Mouse (Mus musculus) stomach, postnatal 0 days (tissue): Measurements from ENCODE around the gene Lgals3bp. TPM values are rescaled to one million over a fixed set of nuclear protein-coding genes. Genes with fewer than 3 reads are reported as not detected.

Source experiments
- ATAC-seq: fragments of 200-750 bp; cut with Nextera tagmentation; 2 replicates; pipeline ENCODE4 v1.8.0; 2017; ENCODE audit not compliant: low FRiP score, low TSS enrichment
- DNase-seq: peaks from one replicate; pipeline ENCODE4 v3.0.0-alpha.2; 2016; ENCODE audit warnings: low spot score
- H3K27ac ChIP-seq: fragments of 300-500 bp; sonication (generic); replicated peaks from 2 replicates; pipeline ENCODE4 v1.5.1; 2014; ENCODE audit warnings: mild to moderate bottlenecking, control low read depth
- H3K27me3 ChIP-seq: fragments of 300-500 bp; sonication (generic); 2 replicates; pipeline ENCODE4 v1.6.1; 2014; ENCODE audit warnings: low read length; ENCODE audit not compliant: control insufficient read depth, insufficient read depth
- H3K36me3 ChIP-seq: fragments of 300-500 bp; sonication (generic); 2 replicates; pipeline ENCODE4 v1.6.1; 2014; ENCODE audit warnings: low read length, mixed read lengths; ENCODE audit not compliant: control insufficient read depth, insufficient read depth
- H3K4me1 ChIP-seq: fragments of 300-500 bp; sonication (generic); replicated peaks from 2 replicates; pipeline ENCODE4 v1.6.1; 2014; ENCODE audit warnings: antibody characterized with exemption; ENCODE audit not compliant: control insufficient read depth, insufficient read depth
- H3K4me2 ChIP-seq: fragments of 300-500 bp; sonication (generic); replicated peaks from 2 replicates; pipeline ENCODE4 v1.6.1; 2014; ENCODE audit warnings: low read depth, mild to moderate bottlenecking, control low read depth, moderate library complexity
- H3K4me3 ChIP-seq: fragments of 300-500 bp; sonication (generic); 2 replicates; pipeline ENCODE4 v1.5.1; 2014; ENCODE audit warnings: low read depth, low read length, control low read depth
- H3K9ac ChIP-seq: fragments of 300-500 bp; sonication (generic); 2 replicates; pipeline ENCODE4 v1.6.1; 2014; ENCODE audit warnings: mild to moderate bottlenecking, low read length, control low read depth, mixed read lengths
- H3K9me3 ChIP-seq: fragments of 300-500 bp; sonication (generic); 2 replicates; pipeline ENCODE4 v1.6.1; 2016; ENCODE audit warnings: low read length; ENCODE audit not compliant: control insufficient read depth
- CTCF ChIP-seq: IDR thresholded peaks from 2 replicates; pipeline ENCODE4 v1.5.1; 2016; ENCODE audit warnings: antibody characterized with exemption, low read depth, mild to moderate bottlenecking, moderate library complexity
- EP300 ChIP-seq: optimal IDR thresholded peaks from 2 replicates; pipeline ENCODE3; 2016; ENCODE audit warnings: antibody characterized with exemption
- WGBS: fragments of 180-500 bp; shearing (Covaris S2); extraction: QIAGEN DNeasy Blood & Tissue Kit; methylation state at CpG from one replicate; pipeline ENCODE4 v1.1.7; 2014; 5-methylcytosine and 5-hydroxymethylcytosine counted together
- polyA plus RNA-seq: library from polyadenylated mRNA; unstranded; fragments of >200 nt; fragmentation: Nextera tagmentation; extraction: Ambion mirVana; gene quantifications from 2 replicates; pipeline ENCODE4 v1.2.1, GENCODE M21; 2015

Lgals3bp gene
- polyA plus RNA-seq, 1 experiment from 2014 or later: 142 TPM

DNA sequence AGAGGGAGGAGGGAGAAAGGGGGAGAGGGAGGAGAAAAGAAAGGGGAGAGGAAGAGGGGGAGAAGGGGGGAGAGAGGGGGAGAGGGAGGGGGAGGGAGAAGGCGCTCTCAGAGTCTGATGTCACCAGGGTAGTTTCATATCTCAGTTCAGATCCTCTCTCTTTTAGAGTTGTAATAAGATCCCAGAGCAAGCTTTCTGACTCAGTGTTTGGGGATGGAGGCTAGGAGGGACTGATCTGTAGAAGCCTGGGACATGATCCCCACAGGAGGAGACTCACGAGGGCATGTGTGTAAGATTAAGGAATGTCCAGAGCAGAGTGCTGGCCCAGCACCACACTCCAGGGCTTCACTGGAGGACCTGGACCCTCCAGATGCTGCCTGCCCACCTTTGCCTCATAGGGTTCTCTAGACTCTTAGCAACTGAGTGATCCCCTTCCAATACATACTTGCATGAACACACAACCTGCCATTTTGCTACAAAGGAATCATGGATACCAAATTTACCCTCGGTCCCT is 25.4 kb upstream of the Lgals3bp start:
- no peak for TF ChIP-seq EP300
- TF ChIP-seq CTCF: no peak
- H3K36me3 ChIP-seq: no peaks in the 10 kb centered on the region
- no peak for DNase-seq
- peaks cover 21% of the 10 kb centered on the region for H3K4me1 ChIP-seq
- H3K27me3 ChIP-seq: no peaks in the 10 kb centered on the region
- H3K9me3 ChIP-seq: no peaks in the 10 kb centered on the region
- no peak overlapping the region for H3K9ac ChIP-seq
- peak overlapping the region; percentile 89; the same call in 1 of the 2 replicates for H3K27ac ChIP-seq
- H3K4me2 ChIP-seq: peak overlapping the region; percentile 58
- H3K4me3 ChIP-seq: no peak overlapping the region
- no peak for ATAC-seq
- 29% methylated on average over 3 of the region's 3 CpGs for WGBS

DNA sequence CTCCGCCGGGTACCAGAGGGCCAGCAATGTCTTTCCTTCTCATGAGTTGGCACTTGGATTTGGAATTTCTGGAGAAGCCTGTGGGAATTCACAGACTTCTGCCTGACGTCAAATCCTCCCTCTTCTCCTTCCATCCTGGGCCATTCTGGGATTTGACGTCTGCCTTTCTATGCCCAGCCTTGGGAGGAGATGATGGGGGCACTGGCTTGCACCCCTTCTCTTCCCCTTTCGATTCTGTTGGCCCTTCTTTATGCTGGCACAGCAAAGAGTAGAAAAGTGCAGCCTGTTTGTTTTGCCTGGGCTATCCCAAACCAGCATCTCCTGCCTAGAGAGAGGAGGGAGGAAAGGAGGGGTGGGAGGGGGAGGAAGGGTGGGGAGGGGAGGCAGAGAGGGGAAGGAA is 24.9 kb upstream of the Lgals3bp start:
- Histone ChIP-seq H3K27ac (no peak overlapping the region), H3K4me2 (no peak overlapping the region), H3K4me3 (no peak overlapping the region), H3K9ac (no peak overlapping the region), H3K36me3 (no peaks in the 10 kb centered on the region), H3K9me3 (no peaks in the 10 kb centered on the region), H3K27me3 (no peaks in the 10 kb centered on the region), H3K4me1 (peaks cover 21% of the 10 kb centered on the region)
- 65% methylated on average over 5 of the region's 5 CpGs for WGBS
- TF ChIP-seq CTCF (no peak), EP300 (no peak)
- DNase-seq (no peak), ATAC-seq (no peak)

GRCm38 (mm10) chr11:118424621-118425335 is 22.9 kb upstream of the Lgals3bp start:
- H3K9me3 ChIP-seq: no peaks in the 10 kb centered on the region
- no peaks in the 10 kb centered on the region for H3K27me3 ChIP-seq
- no peak for ATAC-seq
- no peak overlapping the region for H3K9ac ChIP-seq
- no peak for DNase-seq
- no peak overlapping the region for H3K4me2 ChIP-seq
- TF ChIP-seq EP300 (no peak), CTCF (peak; percentile 35)
- WGBS: 46% methylated on average over 13 of the region's 13 CpGs
- peaks cover 15% of the 10 kb centered on the region for H3K4me1 ChIP-seq
- no peaks in the 10 kb centered on the region for H3K36me3 ChIP-seq
- H3K27ac ChIP-seq: peak overlapping the region; percentile 78; the same call in 1 of the 2 replicates
- no peak overlapping the region for H3K4me3 ChIP-seq

GRCm38 (mm10) chr11:118423266-118423971 is 21.5 kb upstream of the Lgals3bp start:
- 2% methylated on average over 18 of the region's 18 CpGs for WGBS
- H3K9me3 ChIP-seq: no peaks in the 10 kb centered on the region

GRCm38 (mm10) chr11:118420261-118420660 is 18.4 kb upstream of the Lgals3bp start:
- Histone ChIP-seq H3K27me3 (no peaks in the 10 kb centered on the region), H3K4me2 (no peak overlapping the region), H3K36me3 (no peaks in the 10 kb centered on the region), H3K9ac (no peak overlapping the region), H3K4me3 (no peak overlapping the region), H3K4me1 (peaks cover 22% of the 10 kb centered on the region), H3K27ac (no peak overlapping the region), H3K9me3 (no peaks in the 10 kb centered on the region)
- TF ChIP-seq EP300 (no peak), CTCF (no peak)
- no peak for ATAC-seq
- WGBS: 64% methylated on average over 7 of the region's 7 CpGs
- no peak for DNase-seq

More at GRCm38 (mm10) chr11:118423266-118423971, 21.5 kb upstream of the Lgals3bp start:
- peak overlapping the region; percentile 78 for H3K27ac ChIP-seq
- peak overlapping the region; percentile 47; the same call in 1 of the 2 replicates for H3K9ac ChIP-seq
- H3K4me2 ChIP-seq: peak overlapping the region; percentile 52
- DNase-seq: peak; percentile 76
- peak; percentile 91 for TF ChIP-seq CTCF
- TF ChIP-seq EP300: no peak
- H3K4me1 ChIP-seq: peaks cover 19% of the 10 kb centered on the region
- H3K4me3 ChIP-seq: no peak overlapping the region
- peak; percentile 2; the same call in 1 of the 2 replicates for ATAC-seq
- H3K27me3 ChIP-seq: no peaks in the 10 kb centered on the region
- H3K36me3 ChIP-seq: no peaks in the 10 kb centered on the region
